Mouse (Mus musculus) E14TG2a.4 (cell line): ENCODE data around the gene Senp8.

Experiments
- CTCF ChIP-seq: conservative IDR thresholded peaks from 2 replicates; pipeline ENCODE4 v1.5.1; 2014; ENCODE audit warnings: low read length
- POU5F1 ChIP-seq: IDR thresholded peaks from 2 replicates; pipeline ENCODE4 v1.6.1; 2014; ENCODE audit warnings: low read length, borderline replicate concordance

GRCm38 (mm10) chr9:59735394-59735793, 15.1 kb downstream of the Senp8 start:
- TF ChIP-seq POU5F1 (no peak), CTCF (no peak)
